Mouse (Mus musculus) left cerebral cortex, adult 2 months (tissue): Measurements from ENCODE around the gene Rcan1. TPM values are rescaled to one million over a fixed set of nuclear protein-coding genes. Genes with fewer than 3 reads are reported as not detected.

Experiments
- DNase-seq, 2 experiments: peaks; one replicate each; pipeline ENCODE4 v3.0.0; 2021 to 2022; ENCODE audit warnings: low spot score in 2 of 2, mixed read lengths in 1 of 2; ENCODE audit errors: extremely low spot score in 1 of 2
- H3K27ac ChIP-seq: fragments of 200-600 bp; 2 replicates; pipeline ENCODE4 v1.8.1; 2022
- H3K4me3 ChIP-seq: fragments of 200-600 bp; 2 replicates; pipeline ENCODE4 v1.8.1; 2022
- CTCF ChIP-seq: fragments of 200-600 bp; IDR thresholded peaks from 2 replicates; pipeline ENCODE4 v1.8.1; 2022; ENCODE audit warnings: antibody characterized with exemption, mild to moderate bottlenecking, moderate library complexity
- intact Hi-C: fragments of 180-260 bp; cut with DNase I; formaldehyde crosslinking; loops from one replicate; pipeline ENCODE4 v1.15.1; 2025
- total RNA-seq, 2 experiments: library from RNA; stranded (reverse); gene quantifications; 2 replicates each; pipeline ENCODE4 v1.2.3; 2021

Rcan1 gene
- total RNA-seq, 2 experiments from 2014 or later: 57.0 to 63.6 TPM

DNA sequence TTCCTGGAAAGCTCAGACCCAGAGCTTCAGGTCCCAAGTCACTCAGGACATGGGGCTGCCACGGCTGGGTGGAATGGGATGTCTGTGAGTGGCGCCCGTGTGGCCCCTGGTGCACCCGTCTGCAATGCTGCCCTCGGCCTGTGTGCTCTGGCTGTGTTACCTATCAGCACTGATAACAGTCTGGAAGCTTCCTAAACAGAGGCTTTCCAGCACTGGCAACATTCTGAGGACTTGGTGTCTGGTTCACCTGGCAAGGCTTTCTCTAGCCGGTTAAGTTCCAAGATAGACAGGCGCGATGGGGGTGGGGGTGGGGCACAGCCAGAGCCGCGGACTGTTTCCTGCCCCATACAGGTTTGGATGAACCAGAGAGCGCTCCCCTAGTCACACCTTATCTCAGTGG is 114.7 kb downstream of the Rcan1 start:
- no peak for DNase-seq
- intact Hi-C loops: no loop called here
- Histone ChIP-seq H3K4me3 (no peak overlapping the region), H3K27ac (no peak overlapping the region)
- no peak for TF ChIP-seq CTCF

GRCm38 (mm10) chr16:92355366-92355765 is 115.3 kb downstream of the Rcan1 start:
- intact Hi-C loops: no loop called here
- DNase-seq: no peak
- no peak for TF ChIP-seq CTCF

DNA sequence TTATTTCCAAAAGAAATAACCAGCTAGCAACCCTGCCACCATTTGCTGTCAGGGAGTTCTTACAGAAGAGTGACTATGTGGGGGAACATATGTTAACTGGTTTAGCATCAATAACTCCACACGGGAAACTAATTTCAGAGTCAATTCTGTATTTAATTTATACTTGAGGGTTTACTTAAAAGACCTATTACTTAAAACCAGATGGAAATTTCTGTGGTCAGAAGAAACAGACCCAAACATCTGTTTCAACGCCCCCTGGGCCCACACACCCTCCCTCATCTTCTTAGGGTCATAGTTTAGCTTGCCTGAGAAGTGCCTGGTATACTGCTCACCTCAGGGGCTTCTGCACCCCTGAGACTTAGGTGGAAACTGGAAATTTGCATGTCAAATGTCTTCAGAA is 116.8 kb downstream of the Rcan1 start:
- no peak for TF ChIP-seq CTCF
- Histone ChIP-seq H3K4me3 (no peak overlapping the region), H3K27ac (no peak overlapping the region)
- no peak for DNase-seq
- intact Hi-C loops: no loop called here

More at GRCm38 (mm10) chr16:92355366-92355765, 115.3 kb downstream of the Rcan1 start:
- Histone ChIP-seq H3K27ac (no peak overlapping the region), H3K4me3 (no peak overlapping the region)

GRCm38 (mm10) chr16:92353295-92353694 is 117.4 kb downstream of the Rcan1 start:
- Histone ChIP-seq H3K4me3 (no peak overlapping the region), H3K27ac (no peak overlapping the region)
- TF ChIP-seq CTCF: no peak
- DNase-seq: no peak
- intact Hi-C loops: no loop called here

- Histone ChIP-seq H3K27ac (no peak overlapping the region), H3K4me3 (no peak overlapping the region)
- no peak for DNase-seq
- TF ChIP-seq CTCF: no peak
- intact Hi-C loops: loop anchor here (5.0 kb wide), 1 partner anchor 1193 kb away; no protein-coding TSS in a partner anchor
These were observed 121.7 kb downstream of the Rcan1 start for GRCm38 (mm10) chr16:92348941-92349340.

GRCm38 (mm10) chr16:92346297-92346916 is 124.3 kb downstream of the Rcan1 start:
- Histone ChIP-seq H3K27ac (no peak overlapping the region), H3K4me3 (no peak overlapping the region)
- intact Hi-C loops: loop anchor here (5.0 kb wide), 1 partner anchor 1196 kb away; no protein-coding TSS in a partner anchor
- no peak for DNase-seq
- TF ChIP-seq CTCF: no peak

DNA sequence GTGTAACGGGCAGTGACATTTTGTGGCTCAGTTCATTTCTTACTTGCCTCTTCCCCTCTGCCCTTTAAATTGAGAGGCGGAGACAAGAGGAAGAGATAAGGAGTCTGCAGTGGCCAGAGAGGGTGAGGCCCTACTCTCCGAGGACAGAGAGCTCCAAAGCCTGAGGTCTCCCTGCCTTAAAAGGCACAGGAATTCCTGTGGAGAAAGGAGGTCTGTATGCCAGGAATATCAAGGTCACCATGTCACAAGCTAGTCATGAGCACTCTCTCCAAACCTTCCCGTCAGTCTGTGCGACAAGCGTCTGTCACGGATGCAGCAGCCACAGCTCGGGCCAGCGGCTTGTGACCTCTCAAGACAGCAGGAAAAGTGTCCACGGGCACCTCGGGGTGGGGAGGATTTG is 125.5 kb downstream of the Rcan1 start:
- no peak overlapping the region for H3K27ac ChIP-seq
- H3K4me3 ChIP-seq: no peak overlapping the region
- no peak for DNase-seq
- intact Hi-C loops: loop anchor here (5.0 kb wide), 1 partner anchor 1197 kb away; no protein-coding TSS in a partner anchor
- no peak for TF ChIP-seq CTCF

Other genes with a start within 250 kb of the Rcan1 start
- under 1 TPM; 0.21 to 0.61 TPM for gene Kcne2, start 178.5 kb downstream of the Rcan1 start, total RNA-seq
- 10 to 100 TPM; 15.2 to 20.8 TPM for gene Smim11, start 169.6 kb downstream of the Rcan1 start, total RNA-seq
- gene Fam243, start 149.4 kb downstream of the Rcan1 start, total RNA-seq: not detected
- gene Kcne1, start 111.4 kb downstream of the Rcan1 start, total RNA-seq: not detected
- 1 to 10 TPM; 1.7 to 2.6 TPM for gene Clic6, start 14.9 kb upstream of the Rcan1 start, total RNA-seq